Mouse (Mus musculus) intestine, embryonic 15.5 days (tissue): ENCODE data around the gene Asb16. TPM values are rescaled to one million over a fixed set of nuclear protein-coding genes. Genes with fewer than 3 reads are reported as not detected.
"Not testable (repeated sequence)": the region's sequence is repeated elsewhere in the genome, so short reads cannot be mapped to it uniquely, and the experiment has no call there.

Experiments used
- ATAC-seq: fragments of 200-750 bp; cut with Nextera tagmentation; 2 replicates; pipeline ENCODE4 v1.8.0; 2017; ENCODE audit warnings: moderate TSS enrichment, moderate library complexity
- H3K27ac ChIP-seq: fragments of 300-500 bp; sonication (generic); 2 replicates; pipeline ENCODE4 v1.5.1; 2015; ENCODE audit warnings: mild to moderate bottlenecking, inconsistent platforms
- H3K27me3 ChIP-seq: fragments of 300-500 bp; sonication (generic); replicated peaks from 2 replicates; pipeline ENCODE4 v1.6.1; 2015; ENCODE audit warnings: inconsistent platforms
- H3K36me3 ChIP-seq: fragments of 300-500 bp; sonication (generic); 2 replicates; pipeline ENCODE4 v1.6.1; 2015; ENCODE audit warnings: inconsistent platforms
- H3K4me1 ChIP-seq: fragments of 300-500 bp; sonication (generic); replicated peaks from 2 replicates; pipeline ENCODE4 v1.6.1; 2015; ENCODE audit warnings: inconsistent platforms
- H3K4me2 ChIP-seq: fragments of 300-500 bp; sonication (generic); replicated peaks from 2 replicates; pipeline ENCODE4 v1.6.1; 2015; ENCODE audit warnings: mild to moderate bottlenecking, inconsistent platforms
- H3K4me3 ChIP-seq: fragments of 300-500 bp; sonication (generic); replicated peaks from 2 replicates; pipeline ENCODE4 v1.5.1; 2015; ENCODE audit warnings: inconsistent platforms
- H3K9ac ChIP-seq: fragments of 300-500 bp; sonication (generic); 2 replicates; pipeline ENCODE4 v1.6.1; 2015; ENCODE audit warnings: inconsistent platforms
- H3K9me3 ChIP-seq: fragments of 300-500 bp; sonication (generic); 2 replicates; pipeline ENCODE4 v1.6.1; 2016; ENCODE audit warnings: inconsistent platforms
- WGBS: fragments of 180-500 bp; shearing (Covaris S2); methylation state at CpG from one replicate; pipeline ENCODE4 v1.1.7; 2015; 5-methylcytosine and 5-hydroxymethylcytosine counted together
- polyA plus RNA-seq: library from polyadenylated mRNA; unstranded; fragments of >200 nt; fragmentation: Nextera tagmentation; extraction: Ambion mirVana; gene quantifications from 2 replicates; pipeline ENCODE4 v1.2.1, GENCODE M21; 2015

The Asb16 gene
- polyA plus RNA-seq, 1 experiment from 2014 or later: not detected

DNA sequence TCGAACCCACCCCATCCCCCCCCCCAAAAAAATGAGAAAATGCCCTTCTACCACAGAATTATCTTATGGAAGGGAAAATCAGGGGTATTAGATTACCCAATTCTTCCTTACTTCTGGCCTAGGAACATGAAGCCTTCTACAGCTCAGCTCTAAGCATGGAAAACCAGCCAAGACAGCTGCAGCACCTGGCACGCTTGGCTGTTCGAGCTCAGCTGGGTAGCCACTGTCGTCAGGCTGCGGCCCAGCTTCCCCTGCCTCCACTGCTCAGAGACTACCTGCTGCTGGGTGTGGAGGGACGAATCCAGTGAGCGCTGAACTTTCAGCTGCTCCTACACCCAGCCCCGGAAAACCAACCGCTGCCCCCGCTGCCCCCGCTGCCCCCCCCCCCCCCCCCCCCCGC lies 9.2 kb downstream of the Asb16 start:
- no peaks in the 10 kb centered on the region for H3K36me3 ChIP-seq
- H3K4me1 ChIP-seq: 0 out of 2 replicates have a peak, but pooled peaks cover 2% of the 10 kb centered on the region
- H3K27me3 ChIP-seq: no peaks in the 10 kb centered on the region
- no peak overlapping the region for H3K4me3 ChIP-seq
- no peak for ATAC-seq
- H3K4me2 ChIP-seq: no peak overlapping the region
- H3K9ac ChIP-seq: no peak overlapping the region
- no peaks in the 10 kb centered on the region for H3K9me3 ChIP-seq
- no peak overlapping the region for H3K27ac ChIP-seq
- 78% methylated on average over 9 of the region's 12 CpGs for WGBS

DNA sequence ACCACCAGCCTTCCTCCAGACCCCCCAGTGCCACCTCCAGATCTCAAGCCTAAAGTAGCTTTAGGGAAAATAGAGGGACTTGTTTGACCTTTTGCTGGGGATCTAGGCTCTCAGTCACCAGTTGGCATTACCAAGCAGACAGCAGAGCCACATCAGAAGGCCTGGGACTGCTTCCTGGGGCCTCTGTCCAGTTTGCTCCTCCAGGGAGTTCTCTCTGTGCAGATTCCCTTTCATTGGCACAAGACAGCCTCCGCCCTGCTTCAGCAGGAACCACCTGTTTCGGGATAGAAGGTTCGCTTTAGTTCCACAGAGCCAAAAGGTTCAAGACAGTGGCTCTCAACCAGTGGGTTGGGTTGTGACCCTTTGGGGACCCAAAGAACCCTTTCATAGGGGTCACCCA lies 11.1 kb downstream of the Asb16 start:
- no peak for ATAC-seq
- Histone ChIP-seq H3K4me1 (0 out of 2 replicates have a peak, but pooled peaks cover 2% of the 10 kb centered on the region), H3K27me3 (no peaks in the 10 kb centered on the region), H3K4me3 (no peak overlapping the region), H3K9ac (no peak overlapping the region), H3K4me2 (no peak overlapping the region), H3K36me3 (no peaks in the 10 kb centered on the region), H3K9me3 (no peaks in the 10 kb centered on the region), H3K27ac (no peak overlapping the region)
- whole genome bisulfite sequencing: 93% methylated on average over 3 of the region's 3 CpGs

DNA sequence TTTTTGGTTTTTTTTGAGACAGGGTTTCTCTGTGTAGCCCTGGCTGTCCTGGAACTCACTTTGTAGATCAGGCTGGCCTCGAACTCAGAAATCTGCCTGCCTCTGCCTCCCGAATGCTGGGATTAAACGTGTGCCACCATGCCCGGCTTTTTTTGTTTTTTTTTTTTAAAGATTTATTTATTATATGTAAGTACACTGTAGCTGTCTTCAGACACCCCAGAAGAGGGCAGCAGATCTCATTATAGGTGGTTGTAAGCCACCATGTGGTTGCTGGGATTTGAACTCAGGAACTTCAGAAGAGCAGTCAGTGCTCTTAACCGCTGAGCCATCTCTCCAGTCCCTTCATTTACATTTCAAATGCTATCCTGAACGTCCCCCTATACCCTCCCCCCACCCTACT lies 11.7 kb downstream of the Asb16 start:
- 69% methylated on average over 6 of the region's 6 CpGs for WGBS

DNA sequence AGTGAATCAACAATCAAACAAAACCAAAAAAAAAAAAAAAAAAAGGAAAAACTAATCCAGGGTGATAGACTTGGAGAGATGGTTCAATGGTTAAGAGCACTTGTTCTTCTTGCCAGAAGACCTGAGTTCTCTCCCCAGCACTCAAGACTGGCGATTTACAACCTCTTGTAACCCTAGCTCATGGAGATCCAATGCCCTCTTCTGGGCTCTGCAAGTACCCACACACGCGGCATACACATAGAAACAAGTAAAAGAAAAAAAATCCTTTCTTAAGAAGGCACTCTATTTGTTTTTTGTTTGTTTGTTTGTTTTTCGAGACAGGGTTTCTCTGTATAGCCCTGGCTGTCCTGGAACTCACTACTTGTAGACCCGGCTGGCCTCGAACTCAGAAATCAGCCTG lies 15.4 kb downstream of the Asb16 start:
- no peak overlapping the region; the same call in 1 of the 2 replicates for H3K9ac ChIP-seq
- peak; percentile 24; the same call in 1 of the 2 replicates for ATAC-seq

More for the DNA sequence above, 11.7 kb downstream of the Asb16 start:
- H3K4me3 ChIP-seq, H3K4me2 ChIP-seq, H3K9me3 ChIP-seq, H3K36me3 ChIP-seq, H3K9ac ChIP-seq, H3K27ac ChIP-seq, ATAC-seq, H3K27me3 ChIP-seq, H3K4me1 ChIP-seq: not testable (repeated sequence)

DNA sequence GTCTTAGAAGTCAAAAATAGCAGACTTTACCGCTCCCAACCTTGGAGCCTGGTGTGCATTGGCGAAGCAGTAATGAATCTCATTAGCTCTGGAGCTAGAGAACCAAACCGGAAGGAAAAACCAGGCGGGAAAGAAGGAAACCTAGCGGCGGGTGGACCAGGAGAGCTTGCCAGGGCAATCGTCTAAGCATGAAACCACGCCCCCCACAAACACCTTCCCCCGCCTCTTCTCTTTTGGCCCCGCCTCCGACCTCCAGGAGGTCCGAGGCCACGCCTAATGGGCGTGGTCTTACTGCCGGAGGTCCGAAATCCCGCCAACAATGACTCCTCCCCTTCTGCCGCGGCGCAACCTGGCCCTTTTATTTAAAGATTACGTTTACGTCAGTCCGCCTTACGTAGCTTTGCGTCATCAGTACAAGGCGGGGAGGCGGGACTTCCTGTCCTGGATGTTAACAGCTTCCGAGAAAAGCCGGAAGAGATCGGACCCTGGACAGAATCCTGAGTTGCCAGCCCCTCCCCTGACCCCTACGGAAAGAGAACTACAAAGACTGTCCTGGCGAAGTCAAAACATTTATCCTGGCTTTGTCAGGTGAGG lies 16.1 kb downstream of the Asb16 start, which contains the start of gene Tmub2:
Gene Tmub2 (plus strand): TSS at position 431 of the 594 bp plus-strand sequence.
- Histone ChIP-seq H3K9ac (peak within 1 kb of the TSS; percentile 83), H3K4me2 (peak within 1 kb of the TSS; percentile 78), H3K4me1 (peaks cover 6% of the 10 kb centered on the region; the same call in 1 of the 2 replicates), H3K4me3 (peak within 1 kb of the TSS; percentile 79), H3K27me3 (no peaks in the 10 kb centered on the region), H3K9me3 (no peaks in the 10 kb centered on the region), H3K36me3 (peaks cover 17% of the 10 kb centered on the region), H3K27ac (peak within 1 kb of the TSS; percentile 75)
- peak; percentile 95 for ATAC-seq
- WGBS: under 1% methylated on average over 32 of the region's 32 CpGs

More for the DNA sequence above, 15.4 kb downstream of the Asb16 start:
- H3K4me3 ChIP-seq: 0 out of 2 replicates have a peak overlapping the region, but pooled peaks have one; percentile 79
- peaks cover 6% of the 10 kb centered on the region; the same call in 1 of the 2 replicates for H3K4me1 ChIP-seq
- peak overlapping the region; percentile 78 for H3K4me2 ChIP-seq
- H3K9me3 ChIP-seq: no peaks in the 10 kb centered on the region
- peaks cover 16% of the 10 kb centered on the region for H3K36me3 ChIP-seq
- no peaks in the 10 kb centered on the region for H3K27me3 ChIP-seq
- H3K27ac ChIP-seq: peak overlapping the region; percentile 22; the same call in 1 of the 2 replicates
- WGBS: 83% methylated on average over 6 of the region's 6 CpGs

DNA sequence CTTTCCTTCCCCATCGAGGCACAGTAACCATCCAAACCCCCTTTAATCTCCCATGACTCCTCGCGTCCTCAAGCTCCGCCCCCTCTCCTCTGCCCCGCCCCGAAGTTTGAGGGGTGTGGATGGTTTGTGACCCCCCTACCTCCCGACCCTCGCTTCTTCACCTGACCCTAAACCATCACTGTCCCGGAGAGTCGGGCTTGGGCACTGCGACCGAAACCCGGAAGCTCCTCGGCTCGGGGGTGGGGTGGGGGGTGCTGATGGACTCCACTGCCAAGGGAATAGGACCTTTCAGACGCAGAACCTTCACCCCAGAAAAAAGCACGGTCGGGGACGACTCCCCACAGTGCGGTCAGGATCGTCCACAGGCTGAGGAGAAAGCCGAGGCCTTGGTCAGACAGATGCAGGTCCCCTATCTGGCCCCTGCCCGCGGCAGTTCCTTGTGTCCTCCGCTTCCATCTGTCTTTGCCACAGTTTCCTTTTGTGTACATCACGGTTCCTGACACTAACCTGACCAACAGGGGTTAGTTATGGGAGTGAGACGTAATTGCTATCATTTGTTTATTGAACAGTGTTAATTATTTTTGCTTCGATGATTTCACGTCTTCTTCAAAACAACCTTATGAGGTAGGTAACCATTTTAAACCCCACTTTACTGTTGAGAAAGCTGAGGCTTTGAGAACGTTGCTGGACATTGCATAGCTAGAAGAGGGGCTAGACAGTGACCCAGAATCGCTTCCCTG lies 16.7 kb downstream of the Asb16 start:
- WGBS: 2% methylated on average over 31 of the region's 31 CpGs
- H3K4me2 ChIP-seq: peak overlapping the region; percentile 78
- H3K27ac ChIP-seq: peak overlapping the region; percentile 75
- H3K4me3 ChIP-seq: peak overlapping the region; percentile 79
- H3K9ac ChIP-seq: peak overlapping the region; percentile 83
- no peaks in the 10 kb centered on the region for H3K27me3 ChIP-seq
- peak; percentile 76 for ATAC-seq
- no peaks in the 10 kb centered on the region for H3K9me3 ChIP-seq
- peaks cover 20% of the 10 kb centered on the region for H3K36me3 ChIP-seq
- peaks cover 6% of the 10 kb centered on the region; the same call in 1 of the 2 replicates for H3K4me1 ChIP-seq

DNA sequence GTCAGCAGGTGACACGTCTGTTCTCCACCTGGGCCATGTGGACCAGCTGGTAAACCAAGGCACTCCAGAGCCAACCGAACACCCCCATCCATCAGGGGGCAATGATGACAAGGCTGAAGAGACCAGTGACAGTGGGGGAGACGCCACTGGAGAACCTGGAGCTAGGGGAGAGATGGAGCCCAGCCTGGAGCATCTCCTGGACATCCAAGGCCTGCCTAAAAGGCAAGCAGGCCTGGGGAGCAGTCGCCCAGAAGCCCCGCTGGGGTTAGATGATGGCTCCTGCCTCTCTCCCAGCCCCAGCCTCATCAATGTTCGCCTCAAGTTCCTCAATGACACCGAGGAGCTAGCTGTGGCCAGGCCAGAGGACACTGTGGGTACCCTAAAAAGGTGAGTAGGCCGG lies 18.9 kb downstream of the Asb16 start:
- Histone ChIP-seq H3K9me3 (no peaks in the 10 kb centered on the region), H3K9ac (no peak overlapping the region), H3K4me3 (no peak overlapping the region), H3K27me3 (no peaks in the 10 kb centered on the region), H3K36me3 (peaks cover 35% of the 10 kb centered on the region), H3K27ac (no peak overlapping the region), H3K4me2 (no peak overlapping the region), H3K4me1 (peaks cover 6% of the 10 kb centered on the region; the same call in 1 of the 2 replicates)
- no peak for ATAC-seq
- WGBS: 91% methylated on average over 8 of the region's 8 CpGs

DNA sequence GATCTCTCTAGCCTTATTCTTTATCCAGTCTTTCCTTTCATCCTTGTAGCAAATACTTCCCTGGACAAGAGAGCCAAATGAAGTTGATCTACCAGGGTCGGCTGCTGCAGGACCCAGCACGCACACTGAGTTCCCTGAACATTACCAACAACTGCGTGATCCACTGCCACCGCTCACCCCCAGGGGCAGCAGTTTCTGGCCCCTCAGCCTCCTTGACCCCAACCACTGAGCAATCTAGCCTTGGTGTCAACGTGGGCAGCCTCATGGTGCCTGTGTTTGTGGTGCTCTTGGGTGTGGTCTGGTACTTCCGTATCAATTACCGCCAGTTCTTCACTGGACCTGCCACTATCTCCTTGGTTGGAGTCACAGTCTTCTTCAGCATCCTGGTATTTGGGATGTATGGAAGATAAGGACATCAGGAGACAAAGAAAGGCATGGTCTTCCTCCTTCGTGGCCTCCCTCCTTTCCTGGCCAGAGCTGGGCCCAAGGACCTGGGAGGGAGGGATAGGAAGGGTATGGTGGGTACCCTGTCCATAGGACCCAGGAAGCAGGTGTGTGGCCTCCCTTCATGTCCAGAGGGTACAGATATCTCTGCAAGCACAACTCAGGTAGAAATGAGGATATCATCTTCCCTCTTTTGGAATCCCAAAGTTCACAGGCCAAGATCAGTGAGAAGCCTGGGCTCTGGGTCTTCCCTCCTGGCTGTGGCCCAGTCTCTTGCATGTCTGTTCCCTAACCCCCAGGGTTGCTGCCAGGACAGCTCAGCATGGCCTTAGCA lies 19.7 kb downstream of the Asb16 start:
- Histone ChIP-seq H3K9ac (no peak overlapping the region), H3K27ac (no peak overlapping the region), H3K4me3 (no peak overlapping the region), H3K27me3 (no peaks in the 10 kb centered on the region), H3K36me3 (peaks cover 38% of the 10 kb centered on the region), H3K4me1 (peaks cover 6% of the 10 kb centered on the region; the same call in 1 of the 2 replicates), H3K9me3 (no peaks in the 10 kb centered on the region), H3K4me2 (no peak overlapping the region)
- WGBS: 87% methylated on average over 8 of the region's 8 CpGs
- no peak for ATAC-seq

DNA sequence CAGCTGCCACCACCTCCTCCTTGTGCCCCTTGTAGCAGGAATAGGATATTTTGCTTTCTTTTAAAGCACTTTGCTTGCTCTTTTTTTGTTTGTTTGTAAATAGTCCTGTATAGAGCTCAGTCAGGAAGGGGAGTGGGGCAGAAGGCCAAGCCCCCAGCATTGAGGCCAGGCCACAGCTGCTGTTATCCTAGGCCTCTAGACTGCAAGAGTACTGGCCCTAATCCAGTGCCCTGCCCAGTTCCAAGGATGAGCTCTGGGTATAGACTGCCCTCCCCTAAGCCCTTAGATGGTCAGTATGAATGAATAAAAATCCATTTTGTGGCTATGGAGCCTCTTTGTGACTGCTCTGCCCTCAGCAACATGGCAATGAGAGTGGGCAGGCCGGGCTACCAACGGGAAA lies 20.4 kb downstream of the Asb16 start:
- ATAC-seq: no peak
- H3K4me1 ChIP-seq: peaks cover 7% of the 10 kb centered on the region
- H3K4me2 ChIP-seq: no peak overlapping the region
- no peaks in the 10 kb centered on the region for H3K27me3 ChIP-seq
- H3K9ac ChIP-seq: no peak overlapping the region
- WGBS: 72% methylated on average over 2 of the region's 2 CpGs
- no peaks in the 10 kb centered on the region for H3K9me3 ChIP-seq
- H3K27ac ChIP-seq: no peak overlapping the region
- peaks cover 38% of the 10 kb centered on the region for H3K36me3 ChIP-seq
- H3K4me3 ChIP-seq: no peak overlapping the region

DNA sequence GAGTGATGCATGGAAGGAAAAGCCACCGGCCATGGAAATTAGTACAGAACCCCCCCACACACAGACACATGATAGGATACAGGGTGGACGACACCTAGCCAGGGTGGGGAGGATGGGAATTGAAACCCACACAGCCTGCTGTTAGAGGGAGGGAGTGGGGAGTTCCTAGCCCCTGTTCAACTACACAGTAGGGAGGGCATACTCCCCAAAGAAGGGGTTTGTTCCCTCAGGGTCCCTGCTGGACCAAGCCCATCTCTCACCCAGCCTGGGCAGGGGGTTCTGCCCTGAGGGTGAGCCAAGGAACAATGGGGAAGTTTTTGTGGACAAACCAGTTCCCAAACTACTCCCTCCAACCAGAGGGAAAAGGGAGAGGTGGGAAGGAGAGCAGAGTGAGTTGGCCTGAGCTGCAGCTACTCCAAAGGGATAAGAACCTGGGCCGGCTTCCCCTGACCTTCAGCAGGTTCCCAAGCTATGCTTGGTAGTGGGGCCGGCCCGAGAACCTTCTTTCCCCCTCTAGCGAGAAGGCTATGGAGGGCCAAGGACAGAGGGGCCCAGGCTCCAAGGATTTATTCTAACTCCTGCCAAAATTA lies 21.1 kb downstream of the Asb16 start:
- ATAC-seq: no peak
- H3K9ac ChIP-seq: no peak overlapping the region
- peaks cover 14% of the 10 kb centered on the region for H3K4me1 ChIP-seq
- H3K9me3 ChIP-seq: no peaks in the 10 kb centered on the region
- no peaks in the 10 kb centered on the region for H3K27me3 ChIP-seq
- H3K4me2 ChIP-seq: no peak overlapping the region
- H3K4me3 ChIP-seq: no peak overlapping the region
- peaks cover 38% of the 10 kb centered on the region for H3K36me3 ChIP-seq
- 51% methylated on average over 6 of the region's 6 CpGs for WGBS
- H3K27ac ChIP-seq: no peak overlapping the region

DNA sequence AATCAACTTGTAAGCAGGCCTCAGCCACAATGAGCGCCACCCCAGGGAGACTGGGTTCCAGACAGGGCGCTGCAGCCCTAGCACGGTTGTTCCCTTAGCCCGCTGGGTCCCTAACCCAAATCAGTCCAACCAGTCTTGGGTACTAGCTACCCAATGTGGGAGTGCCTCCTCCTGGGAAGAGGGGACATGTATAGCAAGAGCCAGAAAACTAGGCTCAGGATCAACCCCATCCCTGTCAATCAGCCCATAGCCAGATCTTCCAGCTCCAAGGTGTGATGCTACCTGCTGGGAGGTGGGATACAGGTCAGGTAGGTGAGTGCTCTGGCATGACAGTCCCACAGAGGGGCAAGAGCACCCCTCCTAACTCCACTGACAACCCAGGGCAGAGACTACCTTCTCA lies 21.6 kb downstream of the Asb16 start:
- Histone ChIP-seq H3K36me3 (peaks cover 38% of the 10 kb centered on the region), H3K4me3 (no peak overlapping the region), H3K4me2 (no peak overlapping the region), H3K9ac (no peak overlapping the region), H3K27me3 (no peaks in the 10 kb centered on the region), H3K4me1 (peaks cover 20% of the 10 kb centered on the region), H3K27ac (no peak overlapping the region), H3K9me3 (no peaks in the 10 kb centered on the region)
- WGBS: 83% methylated on average over 4 of the region's 4 CpGs
- ATAC-seq: no peak
